Mouse (Mus musculus) hindbrain, postnatal 0 days (tissue): ENCODE measurements at regions not wholly inside any gene's neighbourhood (a gene's known extent, or its start where the extent isn't known, plus 50 kb on each side); places are given as distances from the start of the nearest gene placed in this dataset.

Experiments used
- ATAC-seq: fragments of 200-750 bp; cut with Nextera tagmentation; 2 replicates; pipeline ENCODE4 v1.8.0; 2017; ENCODE audit warnings: mild to moderate bottlenecking, moderate TSS enrichment, moderate library complexity
- DNase-seq: peaks from one replicate; pipeline ENCODE4 v3.0.0-alpha.2; 2015; ENCODE audit warnings: low spot score
- H3K27ac ChIP-seq: fragments of 300-500 bp; sonication (generic); 2 replicates; pipeline ENCODE4 v1.5.1; 2014; ENCODE audit warnings: mild to moderate bottlenecking
- H3K27me3 ChIP-seq: fragments of 300-500 bp; sonication (generic); 2 replicates; pipeline ENCODE4 v1.6.1; 2014; ENCODE audit warnings: low read length, mixed read lengths; ENCODE audit not compliant: insufficient read depth
- H3K36me3 ChIP-seq: fragments of 300-500 bp; sonication (generic); 2 replicates; pipeline ENCODE4 v1.6.1; 2014; ENCODE audit warnings: low read length, mixed read lengths; ENCODE audit not compliant: insufficient read depth
- H3K4me1 ChIP-seq: fragments of 300-500 bp; sonication (generic); 2 replicates; pipeline ENCODE4 v1.6.1; 2014; ENCODE audit warnings: antibody characterized with exemption, low read length, mixed read lengths; ENCODE audit not compliant: insufficient read depth
- H3K4me2 ChIP-seq: fragments of 300-500 bp; sonication (generic); 2 replicates; pipeline ENCODE4 v1.6.1; 2014; ENCODE audit warnings: low read depth, mild to moderate bottlenecking, low read length, moderate library complexity, mixed read lengths
- H3K4me3 ChIP-seq: fragments of 300-500 bp; sonication (generic); 2 replicates; pipeline ENCODE4 v1.5.1; 2014; ENCODE audit warnings: low read length
- H3K9ac ChIP-seq: fragments of 300-500 bp; sonication (generic); replicated peaks from 2 replicates; pipeline ENCODE4 v1.6.1; 2014; ENCODE audit warnings: mild to moderate bottlenecking, low read length, moderate library complexity, mixed read lengths
- H3K9me3 ChIP-seq: fragments of 300-500 bp; sonication (generic); 2 replicates; pipeline ENCODE4 v1.6.1; 2016; ENCODE audit warnings: low read length, mixed read lengths
- CTCF ChIP-seq: IDR thresholded peaks from 2 replicates; pipeline ENCODE4 v1.5.1; 2016; ENCODE audit warnings: antibody characterized with exemption, control low read depth, low read depth
- WGBS: fragments of 180-500 bp; shearing (Covaris S2); extraction: QIAGEN DNeasy Blood & Tissue Kit; methylation state at CpG from one replicate; pipeline ENCODE4 v1.1.7; 2014; 5-methylcytosine and 5-hydroxymethylcytosine counted together

DNA sequence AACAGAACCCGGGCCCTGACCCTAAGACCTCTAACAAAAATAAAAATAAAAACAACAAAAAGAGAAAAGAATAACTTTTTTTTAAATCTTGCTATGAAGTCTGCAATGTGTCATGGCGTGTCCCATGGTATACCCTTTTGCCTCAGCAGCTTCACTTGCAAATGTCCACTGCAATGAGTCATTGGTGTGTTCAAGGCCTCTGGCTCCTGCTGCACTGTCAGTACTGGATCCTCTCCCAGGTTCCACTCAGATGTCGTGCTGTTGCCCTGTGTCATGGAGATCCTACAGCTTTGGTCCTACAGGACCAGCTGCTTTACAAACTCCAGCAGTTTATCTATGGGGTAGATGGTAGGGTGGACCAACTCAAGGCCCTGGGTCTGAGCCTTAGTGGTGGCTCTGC lies 113.4 kb upstream of the Akirin2 start:
- TF ChIP-seq CTCF, result no peak
- Histone ChIP-seq H3K4me3 (no peak overlapping the region), H3K27me3 (no peaks in the 10 kb centered on the region), H3K36me3 (no peaks in the 10 kb centered on the region), H3K4me1 (no peaks in the 10 kb centered on the region), H3K9ac (no peak overlapping the region), H3K27ac (no peak overlapping the region), H3K9me3 (no peaks in the 10 kb centered on the region), H3K4me2 (no peak overlapping the region)
- 86% methylated on average over 3 of the region's 3 CpGs for WGBS
- no peak for ATAC-seq
- no peak for DNase-seq

DNA sequence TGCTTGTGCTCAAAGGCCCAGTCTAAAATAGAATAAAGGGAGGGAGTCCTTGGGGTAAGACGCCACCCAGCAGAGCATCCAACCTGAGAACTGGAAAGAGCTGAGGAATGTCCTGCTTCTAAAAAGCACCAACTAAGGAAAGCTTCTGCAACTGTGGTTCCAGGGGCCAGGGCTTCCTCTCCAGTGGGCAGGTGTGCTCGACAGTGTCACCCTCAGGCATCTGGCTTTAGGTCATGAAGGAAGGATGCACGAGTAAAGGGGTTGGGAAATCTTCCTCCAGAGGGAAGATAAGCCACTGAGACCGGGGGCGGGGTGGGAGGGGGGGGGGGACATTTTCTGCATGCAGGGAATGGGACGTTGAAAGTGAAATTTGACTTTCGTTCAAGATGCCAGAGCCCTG lies 101.2 kb upstream of the Akirin2 start:
- no peak for TF ChIP-seq CTCF
- Histone ChIP-seq H3K36me3 (no peaks in the 10 kb centered on the region), H3K9ac (no peak overlapping the region), H3K27ac (no peak overlapping the region), H3K27me3 (no peaks in the 10 kb centered on the region), H3K4me3 (no peak overlapping the region), H3K4me2 (no peak overlapping the region), H3K4me1 (no peaks in the 10 kb centered on the region), H3K9me3 (no peaks in the 10 kb centered on the region)
- ATAC-seq (no peak), DNase-seq (no peak)
- 86% methylated on average over 7 of the region's 7 CpGs for WGBS

DNA sequence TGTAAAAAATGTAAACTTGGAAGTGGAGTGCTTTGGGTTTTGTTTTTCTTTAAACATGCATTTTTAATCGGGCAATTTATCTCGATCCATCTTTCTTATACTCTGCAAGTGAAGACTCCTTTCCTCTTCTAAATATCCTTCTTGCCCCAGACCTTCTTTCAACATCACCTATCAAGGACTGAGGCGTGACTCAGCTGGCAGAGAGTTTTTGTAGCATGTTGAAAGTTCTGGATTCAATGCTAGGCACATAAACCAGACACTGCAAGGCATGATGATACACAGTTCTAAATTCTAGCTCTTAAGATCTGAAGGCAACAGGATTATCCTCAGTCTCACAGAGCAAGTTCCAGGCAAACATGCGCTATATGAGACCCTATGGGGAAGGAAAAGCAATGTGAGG lies 88.1 kb upstream of the Akirin2 start:
- Histone ChIP-seq H3K36me3 (no peaks in the 10 kb centered on the region), H3K9ac (no peak overlapping the region), H3K9me3 (no peaks in the 10 kb centered on the region), H3K4me2 (no peak overlapping the region), H3K27me3 (no peaks in the 10 kb centered on the region), H3K4me1 (no peaks in the 10 kb centered on the region), H3K4me3 (no peak overlapping the region), H3K27ac (no peak overlapping the region)
- WGBS, result 92% methylated on average over 4 of the region's 4 CpGs
- DNase-seq, result no peak
- no peak for TF ChIP-seq CTCF
- ATAC-seq, result no peak

DNA sequence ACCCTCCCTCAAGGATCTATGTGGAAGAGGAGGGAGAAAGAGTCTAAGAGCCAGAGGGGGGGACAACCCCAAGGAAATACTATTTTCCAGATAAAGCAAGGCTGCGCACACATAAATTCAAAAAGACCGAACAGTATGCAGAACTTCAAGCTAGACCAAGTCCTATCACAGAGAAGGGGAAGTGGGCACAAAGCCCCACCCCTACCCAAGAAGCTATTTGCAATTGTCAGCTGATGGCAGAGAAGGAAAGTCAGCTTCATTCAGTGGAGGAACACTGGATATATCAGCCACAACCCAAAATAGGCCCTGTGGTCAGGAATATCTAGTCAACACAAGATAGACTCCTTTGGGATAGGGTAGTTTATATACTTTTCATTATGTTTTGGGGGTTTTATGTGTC lies 84.9 kb upstream of the Akirin2 start:
- 94% methylated on average over 2 of the region's 2 CpGs for WGBS
- TF ChIP-seq CTCF, result no peak
- H3K4me1 ChIP-seq, result no peaks in the 10 kb centered on the region
- no peak overlapping the region for H3K4me2 ChIP-seq
- H3K9ac ChIP-seq, result no peak overlapping the region
- H3K4me3 ChIP-seq, result no peak overlapping the region
- H3K27ac ChIP-seq, result no peak overlapping the region
- H3K9me3 ChIP-seq, result no peaks in the 10 kb centered on the region
- H3K36me3 ChIP-seq, result no peaks in the 10 kb centered on the region
- no peak for ATAC-seq
- DNase-seq, result no peak
- H3K27me3 ChIP-seq, result no peaks in the 10 kb centered on the region

DNA sequence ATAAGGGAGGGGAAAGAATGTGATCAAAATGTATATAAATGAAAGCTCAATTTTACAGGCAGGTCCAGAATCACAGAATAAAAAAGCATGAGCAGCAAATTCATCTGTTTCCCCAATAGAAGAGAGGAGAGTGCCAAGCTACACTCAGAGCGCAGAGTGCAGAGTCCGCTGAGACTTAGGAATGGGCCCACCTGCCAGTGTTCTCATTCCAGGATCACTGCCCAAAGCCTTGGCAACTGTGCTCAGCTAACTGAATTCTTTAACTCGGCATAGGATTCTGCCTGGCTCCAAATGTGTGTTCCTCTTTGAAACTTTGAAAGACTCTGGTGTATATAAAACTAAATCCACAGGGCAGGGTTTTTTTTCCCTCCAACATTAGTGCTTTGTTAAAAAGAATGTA lies 84.4 kb upstream of the Akirin2 start:
- Histone ChIP-seq H3K27me3 (no peaks in the 10 kb centered on the region), H3K4me2 (no peak overlapping the region), H3K27ac (no peak overlapping the region), H3K9me3 (no peaks in the 10 kb centered on the region), H3K4me3 (no peak overlapping the region), H3K36me3 (no peaks in the 10 kb centered on the region), H3K9ac (no peak overlapping the region), H3K4me1 (no peaks in the 10 kb centered on the region)
- TF ChIP-seq CTCF, result no peak
- 41% methylated on average over 3 of the region's 3 CpGs for WGBS
- peak; percentile 37 for DNase-seq
- ATAC-seq, result no peak

DNA sequence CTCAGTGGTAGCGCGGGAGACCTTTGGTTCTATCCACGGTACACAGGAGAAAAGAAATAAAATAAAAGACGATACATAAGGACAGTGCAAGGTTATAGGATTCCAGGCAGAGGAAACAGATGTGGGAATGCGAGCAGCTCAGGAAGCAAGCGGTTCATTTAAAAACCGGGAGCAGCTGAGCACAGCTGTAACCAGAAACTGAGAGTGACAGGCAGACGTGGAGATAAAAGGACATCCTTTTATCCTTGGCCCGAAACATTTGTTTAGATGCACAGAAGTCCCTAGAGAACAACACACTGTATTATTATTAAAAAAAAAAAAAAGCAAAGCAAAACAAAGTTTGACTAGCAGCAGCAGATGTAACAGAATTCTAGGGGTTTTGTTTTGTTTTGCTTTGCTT lies 82.6 kb upstream of the Akirin2 start:
- Histone ChIP-seq H3K9me3 (no peaks in the 10 kb centered on the region), H3K27me3 (no peaks in the 10 kb centered on the region), H3K4me1 (no peaks in the 10 kb centered on the region), H3K4me3 (no peak overlapping the region), H3K4me2 (no peak overlapping the region), H3K36me3 (no peaks in the 10 kb centered on the region), H3K27ac (no peak overlapping the region), H3K9ac (no peak overlapping the region)
- 58% methylated on average over 9 of the region's 9 CpGs for WGBS
- no peak for DNase-seq
- no peak for ATAC-seq
- TF ChIP-seq CTCF, result no peak

DNA sequence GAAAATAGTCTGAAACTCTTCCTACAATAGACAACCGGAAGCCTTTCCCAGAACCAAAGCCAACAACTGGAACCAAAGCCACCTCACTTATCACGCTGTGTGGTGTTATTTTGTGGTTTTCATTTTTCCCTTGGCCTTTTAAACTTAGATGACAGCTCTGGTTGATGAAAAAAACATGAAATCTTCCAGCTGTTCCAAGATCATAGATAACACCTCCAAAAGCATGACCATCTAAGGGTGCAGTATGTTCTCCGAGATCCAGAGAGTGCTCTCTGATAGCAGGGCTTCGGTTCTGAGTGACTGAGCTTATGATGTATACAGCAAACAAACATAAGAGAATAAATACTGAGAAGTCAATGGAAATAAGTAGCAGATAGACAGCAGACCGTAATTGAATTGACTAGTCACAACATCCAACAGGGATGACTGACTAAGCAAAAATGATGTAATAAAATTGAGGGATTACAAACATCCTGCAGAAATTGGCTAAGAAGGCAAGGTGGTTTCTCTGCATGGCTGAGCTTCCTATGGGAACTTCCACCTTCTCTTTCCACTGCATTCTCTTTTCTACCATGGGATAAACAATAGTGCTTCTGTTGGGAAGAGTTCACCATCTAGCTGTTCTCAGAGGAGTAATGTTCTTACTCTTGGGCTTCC lies 74.8 kb upstream of the Akirin2 start:
- no peak for DNase-seq
- Histone ChIP-seq H3K36me3 (no peaks in the 10 kb centered on the region), H3K4me1 (no peaks in the 10 kb centered on the region), H3K4me2 (no peak overlapping the region), H3K9me3 (no peaks in the 10 kb centered on the region), H3K9ac (no peak overlapping the region), H3K4me3 (no peak overlapping the region), H3K27ac (no peak overlapping the region), H3K27me3 (no peaks in the 10 kb centered on the region)
- no peak for TF ChIP-seq CTCF
- 93% methylated on average over 5 of the region's 5 CpGs for WGBS
- ATAC-seq, result no peak
